Comparison of ENCODE assay signal across 8 mouse cellular contexts in the genomic region with DNA sequence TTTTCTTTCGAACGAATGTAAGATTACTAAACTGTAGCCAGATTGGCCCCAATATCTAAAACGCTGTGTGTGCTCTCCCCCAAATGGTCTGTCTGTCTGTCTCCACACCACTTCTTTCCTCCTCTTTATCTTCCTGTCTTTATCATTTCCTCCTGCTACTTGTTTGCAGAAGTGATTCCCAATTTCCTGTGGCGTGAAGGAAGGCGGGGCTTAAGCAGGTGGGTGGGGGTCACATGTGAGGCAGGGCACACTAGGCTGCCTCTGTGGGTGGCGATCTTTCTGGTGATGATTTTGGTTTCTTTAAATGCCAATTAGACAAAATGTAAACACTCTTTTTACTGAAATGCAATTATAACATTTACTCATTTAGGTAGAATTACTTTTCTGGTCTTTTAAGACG. TPM values are rescaled to one million over a fixed set of nuclear protein-coding genes. Genes with fewer than 3 reads are reported as not detected.
A peak's percentile ranks its signal among the peaks of the same experiment; 100 is the strongest.
DNase-seq lines count a peak whose midpoint lies in the region; ATAC-seq and TF ChIP-seq lines count a peak whose summit lies in the region.

No protein-coding gene starts in this region.

- H3K36me3 ChIP-seq in heart, embryonic 15.5 days: no peaks in the 10 kb centered on the region
- H3K36me3 ChIP-seq in heart, postnatal 0 days (replicated peaks; ENCODE audit: control insufficient read depth, insufficient read depth, low read length): no peaks in the 10 kb centered on the region
- H3K36me3 ChIP-seq in stomach, embryonic 16.5 days (ENCODE audit: control insufficient read depth, insufficient read depth, low read length): no peaks in the 10 kb centered on the region

- no peaks in the 10 kb centered on the region for H3K9me3 ChIP-seq in heart, embryonic 15.5 days (replicated peaks)
- H3K9me3 ChIP-seq in heart, postnatal 0 days (replicated peaks; ENCODE audit: control insufficient read depth, low read length): no peaks in the 10 kb centered on the region
- H3K9me3 ChIP-seq in stomach, embryonic 16.5 days (replicated peaks; ENCODE audit: control insufficient read depth, low read length): no peaks in the 10 kb centered on the region

- WGBS in heart, embryonic 15.5 days: 28% methylated on average over 7 of the region's 7 CpGs
- 24% methylated on average over 7 of the region's 7 CpGs for WGBS in heart, postnatal 0 days
- WGBS in stomach, embryonic 16.5 days: 27% methylated on average over 7 of the region's 7 CpGs

- TF ChIP-seq CTCF in heart, postnatal 0 days (IDR thresholded peaks at IDR 0.05; ENCODE audit: low read depth): no peak

- H3K4me1 ChIP-seq in heart, embryonic 15.5 days (replicated peaks): peaks cover 36% of the 10 kb centered on the region
- peaks cover 34% of the 10 kb centered on the region for H3K4me1 ChIP-seq in heart, postnatal 0 days (ENCODE audit: control insufficient read depth, insufficient read depth)
- H3K4me1 ChIP-seq in stomach, embryonic 16.5 days (ENCODE audit: control insufficient read depth, insufficient read depth, low read length): peaks cover 6% of the 10 kb centered on the region; the same call in 1 of the 2 replicates

- no peak for ATAC-seq in heart, embryonic 15.5 days (replicated peaks; ENCODE audit: insufficient number of reproducible peaks, insufficient read depth, low FRiP score, low read depth)
- ATAC-seq in heart, postnatal 0 days (ENCODE audit: insufficient read depth, low read depth): no peak
- no peak for ATAC-seq in stomach, embryonic 16.5 days (ENCODE audit: insufficient read depth, low FRiP score)

- peak overlapping the region; percentile 64 for H3K4me2 ChIP-seq in heart, embryonic 15.5 days
- peak overlapping the region; percentile 60 for H3K4me2 ChIP-seq in heart, postnatal 0 days (ENCODE audit: low read depth, low read length)
- 0 out of 2 replicates have a peak overlapping the region, but pooled peaks have one; percentile 16 for H3K4me2 ChIP-seq in stomach, embryonic 16.5 days (ENCODE audit: low read depth, low read length)

- no peak for TF ChIP-seq EP300 in heart, postnatal 0 days (IDR thresholded peaks at IDR 0.05; ENCODE audit: low read depth)

- peak overlapping the region; percentile 49 for H3K4me3 ChIP-seq in heart, embryonic 15.5 days
- H3K4me3 ChIP-seq in heart, postnatal 0 days (ENCODE audit: low read depth, low read length): peak overlapping the region; percentile 46
- H3K4me3 ChIP-seq in stomach, embryonic 16.5 days (replicated peaks; ENCODE audit: low read length): no peak overlapping the region

- H3K27ac ChIP-seq in heart, embryonic 15.5 days: peak overlapping the region; percentile 82; the same call in 1 of the 2 replicates
- H3K27ac ChIP-seq in heart, postnatal 0 days (ENCODE audit: low read depth): peak overlapping the region; percentile 81
- no peak overlapping the region for H3K27ac ChIP-seq in stomach, embryonic 16.5 days (ENCODE audit: low read length)

- no peaks in the 10 kb centered on the region for H3K27me3 ChIP-seq in heart, embryonic 15.5 days
- no peaks in the 10 kb centered on the region for H3K27me3 ChIP-seq in heart, postnatal 0 days (ENCODE audit: control insufficient read depth, insufficient read depth, low read length)
- no peaks in the 10 kb centered on the region for H3K27me3 ChIP-seq in stomach, embryonic 16.5 days (ENCODE audit: control insufficient read depth, insufficient read depth, low read length)

- no peak overlapping the region for H3K9ac ChIP-seq in heart, embryonic 15.5 days
- no peak overlapping the region for H3K9ac ChIP-seq in heart, postnatal 0 days (replicated peaks; ENCODE audit: low read depth, low read length)
- H3K9ac ChIP-seq in stomach, embryonic 16.5 days (ENCODE audit: low read length): no peak overlapping the region

- DNase-seq in heart, adult 9 months (ENCODE audit: low spot score in 2 of 2): no peak
- DNase-seq in ovary, postnatal 36 days (ENCODE audit: low spot score): peak; percentile 8
- no peak for DNase-seq in ovary, postnatal 14 days (ENCODE audit: low spot score)
- DNase-seq in heart, postnatal 0 days (ENCODE audit: low spot score): no peak
- no peak for DNase-seq in gastrocnemius, adult 8-10 months (ENCODE audit: low spot score in 2 of 2)
- no peak for DNase-seq in cerebellum, postnatal 14 days

RNA-seq across cellular contexts. Expression of gene Hivep2, which starts 52.8 kb away (rescaled TPM):
- 4.8 and 5.4 TPM in 2 replicates for polyA plus RNA-seq in heart, embryonic 15.5 days (2015; fragmentation: Nextera tagmentation; extraction: Ambion mirVana)
- total RNA-seq in heart, postnatal 0 days (2014; rRNA removed; ENCODE audit: low replicate concordance): 11.6 and 11.9 TPM in 2 replicates
- polyA plus RNA-seq in heart, postnatal 0 days (2015; fragmentation: Nextera tagmentation; extraction: Ambion mirVana): 3.7 and 3.8 TPM in 2 replicates
- polyA plus RNA-seq in stomach, embryonic 16.5 days (2015; fragmentation: Nextera tagmentation; extraction: Ambion mirVana): 5.6 and 6.2 TPM in 2 replicates
- total RNA-seq in gastrocnemius, adult 8-10 months (2022): 10 to 100 TPM; 41.4 to 60.4 (median 54.1) TPM
